Mouse (Mus musculus) heart, postnatal 4 days (tissue): ENCODE data around the gene Dock6. TPM values are rescaled to one million over a fixed set of nuclear protein-coding genes. Genes with fewer than 3 reads are reported as not detected.
"Not testable (repeated sequence)": the region's sequence is repeated elsewhere in the genome, so short reads cannot be mapped to it uniquely, and the experiment has no call there.

Experiments
- DNase-seq: peaks from one replicate; pipeline ENCODE4 v3.0.0; 2021
- total RNA-seq, 2 experiments: library from RNA; stranded (reverse); gene quantifications; 2 replicates each; pipeline ENCODE4 v1.2.3; 2021

The Dock6 gene
- total RNA-seq, 2 experiments from 2014 or later, result 61.4 to 70.0 TPM

- no peak for DNase-seq
Measured at GRCm38 (mm10) chr9:21774353-21774752, 78.1 kb downstream of the Dock6 start.

- DNase-seq, result not testable (repeated sequence)
Measured at GRCm38 (mm10) chr9:21773396-21773795, 79.0 kb downstream of the Dock6 start.

DNA sequence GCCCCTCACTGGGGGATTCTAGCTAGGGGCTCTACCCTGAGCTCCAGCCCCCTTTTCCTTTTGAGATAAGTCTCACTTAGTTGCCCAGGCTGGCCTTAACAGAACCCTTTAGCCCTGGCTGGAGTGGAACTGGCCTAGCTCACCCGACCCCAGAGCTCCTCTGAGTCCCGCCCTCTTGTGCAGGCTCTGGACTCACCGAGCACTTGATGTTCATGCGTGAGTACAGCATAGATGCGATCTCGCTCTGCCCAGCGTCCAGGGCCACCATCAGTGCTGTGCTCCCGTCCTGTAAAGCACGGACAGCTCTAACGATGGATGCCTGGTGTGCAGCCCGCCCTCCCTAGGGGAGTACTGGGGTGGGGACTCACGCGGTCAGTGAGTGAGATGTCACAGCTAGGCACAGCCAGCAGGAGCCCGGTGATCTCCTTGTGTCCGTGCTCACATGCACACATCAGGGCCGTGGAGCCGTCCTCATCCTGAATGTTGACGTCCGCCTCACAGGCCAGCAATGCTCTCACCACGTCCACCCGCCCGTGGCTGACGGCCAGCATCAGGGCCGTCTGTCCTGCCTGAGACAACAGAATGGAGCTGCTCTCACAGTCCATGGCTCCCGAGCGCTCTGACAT lies 82.8 kb downstream of the Dock6 start:
- peak; percentile 71 for DNase-seq

GRCm38 (mm10) chr9:21768511-21769411 lies 83.7 kb downstream of the Dock6 start:
- peak; percentile 66 for DNase-seq

DNA sequence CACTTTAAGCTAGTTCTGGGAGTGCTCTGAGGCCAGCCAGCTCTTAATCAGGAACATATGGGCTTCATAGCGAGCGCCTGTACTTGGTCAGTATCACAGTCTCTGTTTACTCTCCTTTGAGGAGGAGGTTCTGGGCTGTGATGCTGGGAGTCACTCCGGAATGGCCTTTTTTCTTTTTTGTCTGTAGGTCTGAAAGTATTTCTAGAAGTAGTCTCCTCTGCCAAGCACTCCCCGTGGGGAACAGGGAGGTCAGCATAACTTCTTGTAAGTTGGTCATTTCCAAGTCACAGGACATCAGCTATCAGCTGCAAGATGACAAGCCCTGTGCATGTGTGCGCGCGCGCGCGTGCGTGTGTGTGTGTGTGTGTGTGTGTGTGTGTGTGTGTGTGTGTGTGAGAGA lies 84.5 kb downstream of the Dock6 start:
- peak; percentile 71 for DNase-seq

DNA sequence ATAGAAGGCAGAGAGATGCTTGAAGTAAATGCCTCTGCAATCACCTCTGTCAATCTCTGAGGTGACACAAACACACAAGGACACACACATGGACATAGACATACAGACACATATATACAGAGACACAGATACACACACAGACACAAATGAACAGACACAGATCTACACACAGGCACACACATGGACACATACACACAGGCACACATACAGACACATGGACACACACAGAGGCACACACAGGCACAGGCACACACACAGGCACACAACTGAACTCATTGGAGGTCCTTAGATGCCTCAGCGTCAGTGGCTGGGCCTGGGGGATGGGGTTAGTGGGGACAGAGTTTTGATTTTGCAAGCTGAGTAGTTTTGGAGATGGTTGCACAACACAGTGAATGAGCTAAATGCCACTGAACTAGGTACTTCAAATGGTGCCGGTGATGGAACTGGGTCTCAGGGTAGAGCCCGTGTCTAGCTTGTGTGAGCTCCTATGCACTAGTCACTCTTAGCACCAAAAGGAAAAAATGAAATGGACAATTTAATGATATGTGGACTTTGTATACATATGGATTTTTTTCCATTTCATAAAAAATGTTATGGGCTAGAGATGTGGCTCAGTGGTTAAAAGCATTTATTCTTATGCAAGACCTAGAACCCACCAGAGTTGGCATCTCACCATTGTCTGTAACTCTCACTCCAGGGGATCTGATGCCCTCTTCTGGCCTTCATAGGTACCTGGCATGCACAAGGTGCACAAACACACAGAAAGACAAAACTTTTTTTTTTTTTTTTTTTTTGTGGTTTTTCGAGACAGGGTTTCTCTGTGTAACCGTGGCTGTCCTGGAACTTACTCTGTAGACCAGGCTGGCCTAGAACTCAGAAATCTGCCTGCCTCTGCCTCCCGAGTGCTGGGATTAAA lies 88.1 kb downstream of the Dock6 start:
- no peak for DNase-seq

- no peak for DNase-seq
Measured at GRCm38 (mm10) chr9:21762135-21762534, 90.3 kb downstream of the Dock6 start.

DNA sequence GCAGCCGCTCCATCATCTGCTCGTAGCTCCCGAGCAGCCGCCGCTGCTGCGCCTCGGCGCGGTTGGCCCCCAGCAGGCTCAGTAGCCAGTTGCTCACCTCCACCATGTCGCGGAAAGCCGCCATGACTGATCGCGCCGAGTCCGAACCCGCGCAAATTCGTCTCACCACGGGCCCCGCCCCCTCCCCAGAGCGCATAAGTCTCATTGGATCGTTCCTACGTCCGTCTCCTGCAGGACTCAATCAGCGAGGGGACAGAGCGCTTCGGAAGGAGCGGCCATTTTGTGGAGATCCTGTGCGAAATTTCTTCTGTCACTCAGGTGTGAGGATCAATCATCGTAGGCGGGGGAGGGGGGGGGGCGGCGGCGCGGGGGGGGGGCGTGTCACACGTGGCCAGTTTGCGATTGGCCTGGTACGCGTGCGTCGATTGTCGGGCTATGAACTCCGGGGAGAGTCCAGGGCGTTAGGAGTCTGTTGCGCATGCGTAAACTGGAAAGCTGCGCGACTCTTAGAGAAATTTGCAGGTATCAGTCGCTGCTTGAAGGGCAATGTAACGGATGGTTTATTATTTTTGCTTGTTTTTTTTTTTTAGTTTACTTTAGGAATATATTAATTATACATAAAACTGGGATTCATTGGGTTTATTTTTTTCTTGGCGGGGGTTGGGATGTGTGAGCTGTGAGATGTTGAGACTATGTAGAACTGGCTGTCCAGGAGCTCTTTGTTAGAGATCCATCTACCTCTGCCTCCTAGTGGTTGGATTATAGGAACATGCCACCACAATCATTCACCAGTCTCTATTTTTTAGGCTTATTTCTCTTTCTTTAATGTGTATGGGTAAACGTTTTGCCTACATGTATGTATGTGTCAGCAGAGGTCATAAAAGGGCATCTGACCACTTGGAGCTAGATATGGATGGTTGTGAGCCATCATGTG lies 92.0 kb downstream of the Dock6 start, which contains the start of gene Spc24:
TSS of gene Spc24 (minus strand) at position 149 of the 934 bp plus-strand sequence.
- peak; percentile 96 for DNase-seq

DNA sequence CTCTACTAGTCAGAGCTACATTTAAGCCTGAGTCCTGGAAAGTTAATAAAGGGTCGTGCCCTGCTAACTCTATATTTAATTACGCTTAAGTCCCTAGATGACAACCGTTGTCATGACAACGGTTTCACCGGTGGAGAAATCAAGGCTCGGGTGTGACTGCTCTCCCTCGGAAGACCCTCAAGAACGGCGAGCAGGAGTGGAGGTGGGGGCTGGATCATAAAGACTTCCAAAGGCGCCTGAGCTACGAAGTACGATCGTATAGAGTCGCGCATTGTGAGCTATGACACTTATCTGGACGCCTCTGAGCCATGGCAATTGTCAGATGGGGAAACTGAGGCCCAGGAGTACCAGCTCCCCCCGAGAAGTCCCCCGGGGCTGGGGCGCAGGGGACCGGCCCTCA lies 92.7 kb downstream of the Dock6 start:
- no peak for DNase-seq

- DNase-seq, result no peak
Measured at GRCm38 (mm10) chr9:21758576-21759529, 93.6 kb downstream of the Dock6 start.

DNA sequence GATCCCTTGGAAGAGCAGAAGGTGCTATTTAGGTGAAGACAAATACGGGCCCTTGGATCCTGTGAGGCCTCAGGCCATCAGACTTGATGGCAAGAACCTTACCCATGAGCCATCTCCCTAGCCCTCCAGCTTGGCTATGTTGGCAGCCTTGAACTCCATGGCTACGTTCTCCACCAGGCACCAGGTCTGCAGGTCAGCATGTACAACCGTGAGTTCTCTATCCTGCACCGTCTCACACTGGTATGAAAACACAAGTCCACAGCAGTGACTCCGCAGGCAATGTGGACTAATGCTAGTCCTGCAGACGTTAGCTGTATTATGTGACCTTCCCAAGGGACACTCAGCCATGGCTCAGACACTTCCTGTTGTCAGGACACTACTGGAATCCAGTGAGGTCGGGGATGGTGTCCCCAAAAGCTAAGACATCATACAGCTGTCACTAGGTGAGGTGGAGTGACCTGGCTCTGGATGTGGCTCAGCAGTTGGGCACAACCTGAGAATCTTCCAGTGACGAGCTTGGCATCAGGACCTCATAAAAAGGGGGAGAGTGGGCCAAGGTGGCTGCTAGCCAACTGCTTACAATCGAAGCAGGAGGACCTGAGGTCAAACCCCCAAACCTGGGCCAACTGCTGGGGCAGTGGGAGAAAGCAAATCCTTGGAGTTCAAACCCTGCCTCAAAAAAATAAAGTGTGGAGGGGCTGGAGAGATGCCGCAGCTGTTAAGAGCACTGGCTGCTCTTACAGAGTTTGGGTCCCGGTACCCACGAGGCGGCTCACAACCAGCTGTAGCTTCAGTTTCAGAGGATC lies 97.7 kb downstream of the Dock6 start:
- peak; percentile 48 for DNase-seq

DNA sequence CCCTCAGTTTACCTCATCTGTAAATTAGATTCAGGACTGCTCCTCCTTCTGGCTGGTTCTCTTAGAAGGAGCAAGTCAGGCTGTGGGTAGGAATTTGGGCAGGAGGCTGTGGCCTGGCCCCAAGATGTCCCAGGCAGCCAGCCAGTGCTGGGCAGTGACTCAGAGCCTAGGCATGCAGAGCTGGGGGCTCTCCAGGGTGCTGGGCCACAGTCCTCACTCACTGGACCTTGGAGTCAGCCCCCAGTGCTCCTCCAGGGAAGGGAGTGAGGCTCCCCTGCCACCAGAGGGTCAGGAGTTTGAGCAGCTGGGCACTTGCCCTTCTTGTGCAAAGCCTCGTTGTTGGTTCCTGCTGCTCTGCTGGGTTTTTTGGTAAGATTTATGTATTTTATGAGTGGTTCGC lies 98.4 kb downstream of the Dock6 start:
- DNase-seq, result peak; percentile 90

GRCm38 (mm10) chr9:21752252-21752792 lies 100.1 kb downstream of the Dock6 start:
- peak; percentile 73 for DNase-seq

- peak; percentile 73 for DNase-seq
Measured at GRCm38 (mm10) chr9:21751347-21751746, 101.1 kb downstream of the Dock6 start.

DNA sequence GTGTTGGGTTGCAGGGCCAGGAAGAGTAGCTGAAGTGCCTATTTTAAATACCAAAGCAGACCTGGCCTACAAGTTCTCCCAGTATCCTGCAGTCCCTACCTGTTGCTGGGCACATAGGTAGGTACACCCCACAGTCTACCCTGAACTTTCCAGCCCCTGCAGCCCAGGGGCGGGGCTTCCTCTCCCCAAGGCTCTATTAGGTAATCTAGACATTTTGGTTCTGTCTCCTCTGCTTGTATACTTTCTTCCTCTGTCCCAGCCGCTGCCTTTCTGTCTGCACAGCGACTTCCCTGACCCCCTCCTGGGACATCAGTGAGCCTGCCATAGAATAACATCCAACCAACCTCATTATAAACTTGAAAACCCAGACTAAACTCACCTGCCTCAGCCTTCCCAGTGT lies 102.1 kb downstream of the Dock6 start:
- DNase-seq, result no peak
